Mouse (Mus musculus) lung, postnatal 4 days (tissue): ENCODE data around the gene Dock11.

ENCODE experiments used
- DNase-seq, 2 experiments: peaks; one replicate each; pipeline ENCODE4 v3.0.0; 2021

Dock11 gene

DNA sequence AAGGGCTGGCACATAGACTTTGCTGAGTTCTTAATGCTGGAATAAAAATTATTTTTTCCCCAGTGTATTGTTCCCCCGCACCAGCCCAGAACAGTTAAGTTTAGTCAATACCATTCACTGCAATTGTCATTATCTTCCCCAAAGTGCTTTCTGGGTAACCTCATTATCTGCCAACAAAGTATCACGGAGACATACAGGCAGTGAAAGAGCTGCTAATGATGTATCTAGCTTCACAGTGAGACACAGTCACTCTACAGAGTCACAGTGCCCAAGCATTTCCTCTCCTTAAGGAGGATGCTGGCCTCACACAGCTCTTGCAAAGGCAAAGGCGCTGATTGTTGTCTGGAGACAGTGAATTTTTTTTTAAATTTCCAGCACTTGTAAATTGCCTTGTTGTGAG lies 63.3 kb downstream of the Dock11 start:
- DNase-seq = no peak

DNA sequence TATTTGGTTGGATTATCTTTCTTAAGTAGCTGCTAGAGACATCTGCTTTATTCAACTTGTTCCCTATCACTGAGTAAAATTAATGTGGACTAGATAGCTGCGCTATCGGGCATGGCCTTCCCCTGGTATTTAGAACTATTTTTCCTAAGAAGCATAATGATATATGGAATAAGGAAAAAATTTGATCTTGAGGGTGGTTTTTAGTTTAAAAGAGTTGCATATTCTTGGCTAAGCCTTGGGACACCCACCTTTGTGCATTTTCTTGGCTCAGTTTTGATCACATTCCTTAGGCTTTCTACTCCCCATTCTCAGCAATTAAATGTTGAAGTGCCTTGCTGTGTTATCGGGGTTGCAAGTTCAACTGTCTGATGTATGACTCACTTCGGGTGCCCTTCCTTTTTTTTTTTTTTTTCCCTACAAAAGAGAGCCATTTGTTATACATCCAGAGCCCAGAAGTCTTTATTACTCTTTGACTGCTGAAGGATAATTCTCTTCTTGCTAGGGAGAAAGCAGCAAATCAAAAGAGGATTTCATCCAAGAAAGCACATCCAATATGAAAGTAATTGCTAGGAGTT lies 64.0 kb downstream of the Dock11 start:
- no peak for DNase-seq

GRCm38 (mm10) chrX:35956236-35956635 lies 67.6 kb downstream of the Dock11 start:
- no peak for DNase-seq

GRCm38 (mm10) chrX:35963087-35963486 lies 74.5 kb downstream of the Dock11 start:
- DNase-seq = no peak

DNA sequence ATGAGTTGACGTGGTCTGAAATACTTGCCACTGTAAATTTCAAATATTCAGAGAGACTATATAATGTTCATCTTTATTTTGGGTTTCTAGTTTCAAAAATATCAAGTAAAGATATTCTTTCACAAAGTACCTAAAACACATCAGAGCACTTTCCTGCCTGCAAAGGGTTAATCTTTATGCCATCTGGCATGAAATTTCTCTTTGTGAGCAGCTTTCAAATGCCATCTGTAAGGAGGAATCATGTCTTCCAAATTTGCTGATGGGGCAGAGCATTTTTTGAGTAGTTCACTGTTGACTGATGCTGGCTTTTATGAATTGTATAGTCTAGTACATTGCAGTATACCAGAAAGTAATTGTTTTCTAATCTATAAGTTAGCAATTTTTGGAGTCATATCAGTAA lies 80.6 kb downstream of the Dock11 start:
- DNase-seq = no peak

DNA sequence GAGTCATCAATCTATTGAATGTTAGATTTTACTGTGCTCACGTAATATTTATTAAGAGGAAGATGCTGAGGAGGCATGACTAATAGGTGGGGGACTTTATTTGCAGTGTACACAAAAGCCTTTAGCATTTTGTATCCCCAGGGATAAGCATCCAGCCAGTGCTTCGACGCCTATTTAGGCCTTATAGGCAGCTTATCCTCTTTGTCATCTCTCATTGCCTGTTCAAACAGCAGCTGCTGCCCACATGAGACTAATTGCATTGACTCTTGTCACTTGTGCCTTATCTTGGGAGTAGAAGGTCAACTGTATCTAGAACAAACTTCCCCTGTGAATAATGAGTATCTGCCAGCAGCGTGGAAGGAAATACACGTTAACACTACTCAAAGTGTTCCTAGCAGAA lies 88.0 kb downstream of the Dock11 start:
- no peak for DNase-seq

DNA sequence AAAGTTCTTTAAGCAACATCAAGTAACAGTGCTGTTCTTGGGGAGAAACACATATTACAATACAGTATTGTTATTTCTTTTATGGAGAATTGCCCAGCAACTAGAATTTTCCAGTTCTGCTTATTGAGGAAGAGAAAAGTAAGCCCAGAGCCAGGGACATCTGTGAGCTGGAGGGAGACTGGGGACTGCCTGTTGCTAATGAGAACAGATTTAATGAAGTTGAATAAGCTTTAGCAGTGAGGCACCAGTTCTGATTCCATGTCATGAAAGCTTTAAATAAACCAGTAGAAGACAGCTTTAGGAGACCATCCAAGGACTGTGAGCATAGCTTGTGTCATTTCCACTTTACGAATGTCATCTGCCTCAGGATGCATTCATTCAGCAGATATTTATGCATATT lies 99.3 kb downstream of the Dock11 start:
- no peak for DNase-seq

DNA sequence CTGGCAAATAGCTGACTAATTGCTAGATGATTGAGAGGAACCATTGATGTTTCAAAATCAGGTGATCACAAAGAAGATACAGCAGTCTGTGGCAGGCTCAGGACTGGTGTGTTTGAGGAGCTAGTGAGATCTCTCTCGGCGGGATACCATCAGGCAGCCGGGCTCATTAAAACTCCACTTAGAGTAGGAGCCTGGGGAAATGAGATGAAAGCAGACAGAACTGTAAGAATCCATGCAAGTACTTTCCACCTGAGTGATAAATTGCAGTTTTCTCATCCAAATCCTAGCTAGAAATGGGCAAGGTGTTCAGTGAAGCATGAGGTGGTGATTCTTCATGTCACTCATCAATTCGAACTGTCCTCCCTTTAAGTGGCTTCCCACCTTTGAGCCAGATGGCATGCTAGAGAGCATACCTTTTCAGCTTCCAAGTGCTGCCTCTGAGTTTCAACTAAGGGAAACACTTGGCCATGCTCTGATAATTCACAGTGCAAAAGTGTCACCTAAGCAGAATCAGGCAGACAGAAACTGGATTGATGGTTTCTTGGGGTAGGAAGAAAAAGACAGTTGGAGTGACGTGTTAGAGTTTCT lies 102.0 kb downstream of the Dock11 start:
- no peak for DNase-seq

- no peak for DNase-seq
Measured at GRCm38 (mm10) chrX:35994226-35994625, 105.6 kb downstream of the Dock11 start.

GRCm38 (mm10) chrX:35997004-35997403 lies 108.4 kb downstream of the Dock11 start:
- DNase-seq = peak in 1 of 2 experiments; percentile 15

DNA sequence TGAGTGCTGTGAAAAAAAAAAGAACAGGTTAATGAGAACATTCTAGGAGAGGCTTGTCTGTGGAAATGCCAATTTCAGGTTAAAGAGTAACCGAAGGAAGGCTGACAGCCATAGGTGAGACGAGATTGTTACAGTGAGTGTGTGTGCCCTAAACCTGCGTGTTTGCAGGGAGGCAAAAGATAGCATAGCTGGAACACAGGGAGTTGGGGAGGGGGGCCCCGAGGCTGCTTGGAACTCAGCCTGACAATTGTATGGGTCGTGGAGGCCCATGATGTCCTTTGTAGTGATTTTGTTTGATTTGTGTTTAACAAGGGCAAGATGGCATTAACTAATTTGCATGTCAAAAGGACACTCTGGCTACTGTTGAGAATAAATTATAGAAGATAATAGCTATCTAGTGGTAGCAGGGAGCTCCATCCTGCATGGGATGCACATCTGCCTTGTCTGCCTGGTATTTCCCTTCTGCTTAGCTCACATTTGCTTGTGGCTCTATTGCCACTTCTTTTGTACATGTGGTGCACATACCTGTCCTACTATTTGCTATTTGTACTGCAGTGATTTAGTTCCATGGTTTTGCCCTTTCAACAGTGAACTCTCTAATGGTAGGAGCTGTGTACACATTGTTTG lies 109.3 kb downstream of the Dock11 start:
- no peak for DNase-seq

DNA sequence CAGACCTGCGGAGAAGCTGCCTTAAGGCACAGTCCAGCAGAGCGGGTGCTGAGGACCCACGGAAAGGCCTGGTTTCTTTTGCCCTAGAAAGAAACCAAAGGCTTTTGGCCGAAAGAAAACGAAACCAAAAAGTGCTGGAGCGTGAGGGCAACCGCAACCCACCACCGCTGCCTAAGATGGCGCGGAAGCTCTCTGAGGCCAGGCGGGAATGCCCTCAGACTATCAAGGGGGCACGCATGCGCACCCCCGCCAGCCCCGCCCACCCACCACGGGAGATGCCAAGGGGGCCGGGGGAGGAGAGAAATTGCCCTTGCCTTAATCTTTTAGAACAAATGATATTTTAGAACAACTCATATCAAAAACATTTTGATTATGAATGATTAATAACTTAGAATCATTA lies 137.0 kb downstream of the Dock11 start:
- no peak for DNase-seq

- no peak for DNase-seq
Measured at GRCm38 (mm10) chrX:36031113-36031512, 142.5 kb downstream of the Dock11 start.

DNA sequence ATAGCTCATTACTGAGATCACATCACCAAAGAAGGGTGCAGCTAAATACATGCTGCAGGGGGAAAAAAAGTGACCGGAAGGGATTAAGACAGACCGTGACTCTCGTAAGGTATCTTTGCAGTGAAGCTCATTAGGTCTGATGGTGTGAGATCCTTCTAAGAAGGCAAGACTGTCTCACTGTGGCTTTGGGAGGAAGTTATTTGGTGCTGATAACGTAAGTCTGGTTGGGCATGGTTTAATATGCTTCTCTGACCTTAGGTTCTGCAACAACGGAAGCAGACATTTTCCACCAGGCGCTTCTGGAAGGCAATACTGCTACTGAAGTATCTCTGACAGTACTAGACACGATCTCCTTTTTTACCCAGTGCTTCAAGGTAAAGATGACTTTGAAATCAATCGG lies 145.4 kb downstream of the Dock11 start:
- no peak for DNase-seq

DNA sequence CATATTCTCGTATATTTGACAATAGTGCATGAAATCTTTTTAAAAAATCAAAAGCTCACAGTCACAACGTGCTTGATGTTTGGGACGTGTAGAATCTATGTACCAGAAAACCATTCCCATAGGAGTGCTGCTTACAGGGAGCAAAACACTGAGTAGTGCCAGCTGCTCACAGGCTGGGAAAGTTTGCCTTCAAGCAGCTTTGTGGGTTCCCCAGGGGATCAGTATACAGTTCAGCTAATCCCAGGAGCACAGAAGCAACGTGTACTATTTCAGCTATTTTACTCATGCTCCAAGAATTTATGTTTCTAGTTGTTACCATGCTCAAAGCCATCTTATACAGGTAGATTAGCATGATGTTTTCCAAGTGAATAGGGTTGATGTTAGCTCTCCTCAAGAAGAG lies 157.1 kb downstream of the Dock11 start:
- no peak for DNase-seq

DNA sequence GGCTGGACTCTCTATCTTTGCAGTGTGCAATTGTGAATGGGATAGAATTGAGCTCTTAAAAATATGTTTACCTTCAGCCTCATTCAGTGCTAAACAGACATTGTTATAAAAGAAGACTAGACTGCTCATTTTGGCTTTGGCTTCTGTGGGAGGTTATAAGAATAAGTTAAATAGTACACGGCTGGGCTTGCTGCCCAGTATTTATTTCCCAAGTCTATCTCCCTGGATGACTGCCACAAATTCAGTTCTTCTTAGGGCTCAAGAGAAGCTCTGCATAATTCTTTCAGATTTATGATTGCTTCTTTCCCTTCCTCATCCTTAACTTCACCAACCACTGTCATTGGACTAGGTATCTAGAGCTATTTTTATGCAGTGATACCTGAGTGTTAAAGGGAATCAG lies 158.8 kb downstream of the Dock11 start:
- no peak for DNase-seq

- DNase-seq = no peak
Measured at GRCm38 (mm10) chrX:36050312-36050711, 161.7 kb downstream of the Dock11 start.

DNA sequence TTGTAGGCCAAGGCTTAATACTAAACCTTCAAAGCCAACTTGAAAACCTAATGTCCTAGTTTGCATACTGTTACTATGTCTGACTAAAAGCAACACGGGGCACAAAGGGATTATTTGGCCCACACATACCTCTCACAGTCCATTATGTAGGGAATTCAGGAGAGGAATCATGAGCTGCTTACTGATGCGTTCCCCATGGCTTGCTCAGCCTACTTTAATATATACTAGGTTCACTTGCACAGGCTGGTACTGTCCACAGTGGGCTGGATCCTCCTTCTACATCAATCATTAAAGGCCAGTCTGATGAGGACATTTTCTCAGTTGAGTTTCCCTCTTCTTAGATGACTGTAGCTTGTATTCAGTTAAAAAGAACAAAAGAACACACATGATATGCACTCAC lies 185.4 kb downstream of the Dock11 start:
- no peak for DNase-seq

- DNase-seq = no peak
Measured at GRCm38 (mm10) chrX:36077164-36077563, 188.5 kb downstream of the Dock11 start.

- peak; percentile 48 for DNase-seq
Measured at GRCm38 (mm10) chrX:36082917-36083316, 194.3 kb downstream of the Dock11 start.

- DNase-seq = no peak
Measured at GRCm38 (mm10) chrX:36088464-36089256, 200.0 kb downstream of the Dock11 start.

DNA sequence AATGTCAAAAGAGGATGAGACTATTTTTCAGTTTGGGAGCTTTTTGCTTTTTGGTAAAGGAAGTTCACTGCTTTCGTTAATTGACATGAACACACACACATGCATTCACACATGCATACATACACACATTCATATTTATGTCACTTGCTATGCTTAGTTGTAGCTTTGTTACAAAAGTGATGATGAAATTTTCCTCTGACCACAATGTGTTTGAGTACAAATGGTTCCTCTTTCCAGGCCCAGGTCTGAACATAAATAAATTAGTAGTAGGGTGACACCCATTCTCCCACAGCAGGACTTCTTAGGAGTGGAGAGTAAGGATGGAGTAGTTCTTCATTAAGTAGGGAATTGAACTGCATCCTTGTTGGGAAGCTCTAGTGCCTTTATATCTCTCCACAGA lies 212.3 kb downstream of the Dock11 start:
- DNase-seq = no peak

- DNase-seq = no peak
Measured at GRCm38 (mm10) chrX:36101318-36101717, 212.7 kb downstream of the Dock11 start.

DNA sequence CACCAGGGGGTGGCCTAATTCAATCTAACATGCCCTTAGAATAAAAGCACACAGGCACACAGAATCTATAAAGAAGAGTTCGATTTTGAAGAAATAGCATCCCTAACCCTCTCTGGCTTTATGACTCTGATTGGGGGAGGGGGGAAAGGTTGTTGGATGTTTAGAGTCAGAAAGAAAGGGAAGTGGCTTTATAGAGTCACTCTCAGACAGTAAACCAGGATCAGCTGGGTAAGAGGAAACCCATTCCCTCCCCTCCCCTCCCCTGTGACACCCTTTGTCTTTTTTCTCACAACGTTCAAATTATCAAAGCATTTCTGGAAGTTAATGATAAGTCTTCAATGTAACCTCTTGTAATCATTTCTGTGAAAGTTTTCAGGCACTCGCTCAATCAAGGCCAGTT lies 220.0 kb downstream of the Dock11 start:
- DNase-seq = no peak
